Mouse (Mus musculus): ENCODE measurements at regions not wholly inside any gene's neighbourhood (a gene's known extent, or its start where the extent isn't known, plus 50 kb on each side); places are given as distances from the start of the nearest gene placed in this dataset.

DNA sequence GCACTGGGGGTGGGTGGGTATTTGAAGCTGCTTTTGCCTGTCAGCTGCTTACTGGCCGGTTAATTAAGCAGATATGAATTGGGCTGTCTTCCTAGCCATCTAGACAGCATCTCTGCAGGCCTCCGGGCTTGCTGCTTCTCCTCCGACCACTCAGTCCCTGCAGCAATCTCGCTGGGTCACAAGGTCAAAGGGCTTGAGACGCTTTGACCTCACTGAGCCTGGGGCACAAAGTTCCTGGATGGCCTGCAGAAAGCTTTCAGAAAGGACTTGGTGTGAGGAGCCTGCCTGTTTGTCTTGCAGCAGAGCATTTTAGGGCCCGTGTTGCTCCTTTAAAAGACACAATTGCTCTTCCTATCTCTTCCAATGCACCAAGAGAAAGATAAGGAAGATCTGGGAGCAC, 83.7 kb upstream of the Ppp2r5a start:
- intact Hi-C loops (cut with DNase I; ENCODE audit: low total_unique reads): no loop called here
- DNase-seq: no peak

DNA sequence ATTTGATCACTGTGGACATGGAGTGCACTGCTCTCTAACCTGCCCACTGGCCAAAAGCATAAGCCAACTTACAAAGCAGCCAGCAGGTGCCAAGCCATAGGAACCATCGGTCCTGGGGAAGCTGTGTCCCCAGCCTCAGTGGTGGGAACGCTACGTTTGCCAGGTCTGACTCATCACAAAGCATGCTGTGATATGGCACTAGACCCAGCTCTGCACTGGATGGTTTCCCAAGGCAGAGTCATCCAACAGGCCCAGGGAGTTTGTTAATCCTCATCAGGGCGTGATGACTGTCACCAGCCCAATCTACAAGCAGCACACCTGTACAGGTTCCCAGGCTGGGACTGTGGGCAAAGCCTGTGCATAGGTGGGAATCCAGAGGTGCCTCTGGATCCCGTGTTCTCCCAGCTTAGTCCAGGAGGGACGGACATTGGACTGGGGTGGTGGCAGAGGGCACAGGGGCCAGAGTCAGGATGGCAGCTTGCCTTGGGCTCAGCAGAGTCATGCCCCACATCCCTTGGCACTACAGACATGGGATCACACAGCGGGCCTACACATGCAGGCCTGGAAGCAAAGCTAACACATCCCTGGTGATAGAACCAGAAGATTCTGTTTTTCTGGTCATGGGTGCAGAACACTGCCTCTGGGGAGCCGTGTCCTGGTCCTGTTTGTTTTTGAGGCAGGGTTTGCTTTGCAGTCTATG, 81.8 kb upstream of the Ppp2r5a start:
- intact Hi-C loops (cut with DNase I; ENCODE audit: low total_unique reads): no loop called here
- DNase-seq: no peak

DNA sequence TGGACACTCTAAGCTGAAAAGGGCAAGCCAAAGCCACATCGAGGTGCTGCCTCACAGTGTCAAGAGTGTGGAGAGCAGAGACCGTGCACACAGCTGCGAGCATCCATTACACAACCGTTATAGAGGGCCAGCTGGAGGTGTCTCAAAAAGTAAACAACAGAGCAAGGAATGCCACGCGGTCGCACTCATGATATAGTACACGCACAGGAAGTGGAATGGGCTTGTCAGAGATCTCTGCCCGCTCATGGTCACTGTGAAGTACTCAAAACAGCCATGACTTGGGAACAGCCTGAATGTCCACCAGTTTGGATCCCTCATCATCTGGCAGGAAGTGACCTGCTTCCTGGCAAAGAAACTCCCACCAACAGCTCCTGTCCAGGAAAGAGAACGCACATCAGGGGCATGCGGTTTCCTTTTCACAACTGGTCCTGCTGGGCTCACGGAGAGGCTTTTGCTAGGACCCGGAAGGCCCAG, 76.9 kb upstream of the Ppp2r5a start:
- intact Hi-C loops (cut with DNase I; ENCODE audit: low total_unique reads): no loop called here
- peak; percentile 23 for DNase-seq

DNA sequence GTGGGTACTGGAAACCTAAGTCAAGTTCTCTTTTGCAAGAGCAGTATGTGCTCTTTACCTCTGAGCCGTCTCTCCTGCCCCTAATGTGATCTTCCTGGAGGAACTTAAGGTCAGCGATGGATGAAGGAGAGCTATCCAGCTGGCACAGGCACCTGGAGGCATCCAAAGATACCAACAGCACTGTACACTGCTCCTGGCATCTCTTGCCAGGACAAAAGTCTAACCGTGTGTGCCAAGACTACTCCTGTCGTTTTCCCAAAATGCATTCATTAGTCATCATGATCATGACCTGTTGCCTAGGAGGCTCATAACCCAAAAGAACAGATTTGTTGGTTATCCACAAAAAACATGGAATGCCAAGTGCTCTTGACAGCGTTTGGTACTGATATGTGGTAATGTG, 69.5 kb upstream of the Ppp2r5a start:
- intact Hi-C loops (cut with DNase I; ENCODE audit: low total_unique reads): no loop called here

DNA sequence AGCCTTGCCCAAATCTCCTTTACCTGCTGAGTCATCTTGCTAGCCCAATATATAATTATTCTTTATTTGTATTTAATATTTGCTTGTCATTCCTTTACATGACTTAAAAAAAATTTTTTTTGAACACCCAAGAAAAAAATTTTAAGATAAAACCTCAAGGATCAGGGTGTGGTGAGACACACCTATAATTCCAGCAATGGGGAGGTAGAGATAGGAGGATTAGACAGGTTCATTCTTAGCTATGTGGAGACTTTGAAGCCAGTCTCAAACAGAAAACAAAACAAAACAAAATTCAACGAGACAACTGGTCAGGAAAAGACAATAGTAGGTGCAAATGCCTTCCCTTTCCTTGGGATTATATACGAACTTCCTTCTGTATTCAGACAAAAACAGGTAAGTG, 68.4 kb upstream of the Ppp2r5a start:
- intact Hi-C loops (cut with DNase I; ENCODE audit: low total_unique reads): no loop called here

More for the DNA sequence above, 69.5 kb upstream of the Ppp2r5a start:
- no peak for DNase-seq

DNA sequence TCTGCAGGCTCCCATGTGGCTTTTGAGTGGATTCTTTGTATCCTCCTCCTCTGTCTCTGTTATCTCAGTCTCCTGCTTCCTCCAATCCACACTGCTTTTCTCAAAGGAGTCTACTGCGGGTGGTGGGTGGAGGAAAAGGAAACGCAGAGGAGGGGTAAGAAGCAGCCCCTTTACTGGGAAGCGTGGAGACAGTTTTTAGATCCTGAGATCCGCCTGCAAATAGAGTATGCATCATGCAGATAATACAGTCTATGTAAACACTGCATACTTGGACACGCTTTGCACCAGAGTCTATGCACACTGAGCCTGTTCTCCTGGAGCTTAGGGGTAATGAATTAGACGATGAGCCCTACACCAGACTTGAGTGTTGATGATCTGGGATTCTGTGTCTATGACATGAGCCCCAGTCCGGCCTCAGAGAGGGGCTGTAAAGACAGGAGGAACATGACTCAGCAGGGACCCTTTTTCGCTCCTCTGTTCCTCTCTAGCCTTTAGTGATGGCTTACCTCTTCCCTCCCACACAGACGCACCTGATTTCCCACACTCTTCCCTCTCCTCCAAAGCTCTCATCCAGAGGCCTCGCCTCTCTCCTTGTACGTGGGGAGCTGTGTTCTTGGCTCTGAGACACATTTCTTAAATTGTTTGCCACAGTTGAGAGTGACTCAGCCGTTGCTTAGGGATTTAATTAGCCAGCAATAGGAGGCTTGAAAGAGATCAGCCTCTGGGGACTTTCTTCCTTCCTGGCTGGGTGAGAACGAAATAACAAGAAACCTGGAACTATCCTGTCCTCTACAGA, 67.3 kb upstream of the Ppp2r5a start:
- no peak for DNase-seq

More for the DNA sequence above, 68.4 kb upstream of the Ppp2r5a start:
- no peak for DNase-seq

DNA sequence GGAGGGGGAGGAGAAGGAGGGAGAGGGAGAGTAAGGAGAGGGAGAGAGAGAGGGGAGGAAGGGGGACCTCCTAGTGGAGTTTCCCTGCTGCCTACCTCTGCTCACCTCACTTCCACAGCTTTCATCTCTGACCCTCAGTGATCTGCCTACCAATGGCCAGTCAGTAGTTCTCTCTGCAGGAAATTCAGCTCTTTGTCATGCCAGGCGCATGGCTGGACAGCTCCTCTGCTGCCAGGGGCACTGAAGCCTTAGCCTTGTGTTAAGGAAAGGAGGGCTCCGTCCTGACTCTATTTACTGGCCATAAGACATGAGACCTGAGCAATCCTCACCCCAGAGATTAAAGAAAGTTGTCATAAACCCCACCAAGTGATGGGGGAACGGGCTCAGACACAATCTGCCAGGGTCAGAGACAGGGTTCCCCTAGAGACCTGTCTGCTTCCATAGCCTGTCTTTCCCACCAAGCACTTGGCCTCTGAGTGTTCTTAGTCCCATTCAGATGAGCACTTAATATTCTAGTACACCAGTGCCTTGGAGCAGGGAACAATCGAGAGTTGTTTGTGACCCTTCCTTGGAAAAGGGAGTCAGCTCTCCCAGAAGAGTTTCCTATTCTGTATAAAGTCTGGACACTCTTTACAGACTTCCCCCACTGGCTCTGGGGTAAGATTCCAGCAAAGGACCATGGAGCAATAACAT, 65.9 kb upstream of the Ppp2r5a start:
- DNase-seq: no peak

More for the DNA sequence above, 67.3 kb upstream of the Ppp2r5a start:
- intact Hi-C loops (cut with DNase I; ENCODE audit: low total_unique reads): no loop called here

DNA sequence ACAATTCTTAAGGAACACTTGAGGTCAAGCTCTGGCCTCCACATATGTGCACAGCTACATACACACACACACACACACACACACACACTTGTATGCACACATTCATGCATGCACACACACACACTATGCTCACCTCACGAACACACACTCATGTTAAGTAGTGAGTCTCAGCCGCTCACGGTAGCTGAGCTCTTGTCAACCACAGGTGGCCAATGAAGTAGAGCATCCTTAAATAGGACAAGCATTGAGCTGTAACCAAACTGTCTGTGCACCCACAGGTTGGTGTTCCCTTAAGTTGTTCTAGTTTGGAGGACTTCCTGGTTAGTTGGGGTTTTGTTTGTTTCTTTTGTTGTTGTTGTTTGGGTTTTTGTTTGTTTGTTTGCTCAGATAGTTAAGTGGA, 63.2 kb upstream of the Ppp2r5a start:
- no peak for DNase-seq
- intact Hi-C loops (cut with DNase I; ENCODE audit: low total_unique reads): no loop called here

More for the DNA sequence above, 65.9 kb upstream of the Ppp2r5a start:
- intact Hi-C loops (cut with DNase I; ENCODE audit: low total_unique reads): no loop called here

DNA sequence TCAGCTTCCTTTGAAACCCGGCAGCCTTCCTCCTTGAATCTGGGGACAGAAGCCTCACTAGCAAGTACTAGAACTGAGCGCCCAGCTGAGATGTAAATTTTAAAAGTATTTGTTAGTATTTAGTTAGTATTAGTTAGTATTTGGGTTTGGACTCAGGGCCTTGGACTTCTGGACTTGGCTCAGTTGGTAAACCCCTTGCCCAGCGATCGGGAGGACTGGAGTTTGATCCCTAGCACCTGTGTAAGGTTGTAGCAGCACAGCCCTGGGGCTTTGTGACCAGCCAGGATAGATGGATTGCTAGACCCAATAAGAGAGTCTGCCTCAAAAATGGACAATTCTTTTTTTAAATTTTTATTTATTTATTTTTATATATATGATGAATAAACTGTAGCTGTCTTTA, 62.7 kb upstream of the Ppp2r5a start:
- intact Hi-C loops (cut with DNase I; ENCODE audit: low total_unique reads): no loop called here

DNA sequence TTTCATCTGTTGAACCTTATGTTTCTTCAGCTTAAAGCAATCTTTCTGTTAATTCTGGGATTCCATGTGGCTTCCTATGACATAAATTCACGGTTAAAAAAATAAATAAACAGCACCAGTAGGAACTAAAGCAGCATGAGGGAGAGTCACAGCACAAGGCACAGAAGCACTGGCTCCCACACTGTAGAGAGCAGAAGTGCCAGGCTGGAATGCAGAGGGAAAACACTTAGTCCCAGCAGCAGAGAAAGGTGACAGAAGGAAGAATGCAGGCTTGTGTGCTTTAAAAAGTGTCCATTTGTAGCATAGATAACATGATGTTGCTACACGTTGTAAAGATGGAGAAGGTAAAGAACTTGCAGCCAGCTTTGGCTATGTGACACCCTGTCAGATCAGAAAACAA, 62.1 kb upstream of the Ppp2r5a start:
- DNase-seq: no peak
- intact Hi-C loops (cut with DNase I; ENCODE audit: low total_unique reads): no loop called here

More for the DNA sequence above, 62.7 kb upstream of the Ppp2r5a start:
- DNase-seq: no peak

DNA sequence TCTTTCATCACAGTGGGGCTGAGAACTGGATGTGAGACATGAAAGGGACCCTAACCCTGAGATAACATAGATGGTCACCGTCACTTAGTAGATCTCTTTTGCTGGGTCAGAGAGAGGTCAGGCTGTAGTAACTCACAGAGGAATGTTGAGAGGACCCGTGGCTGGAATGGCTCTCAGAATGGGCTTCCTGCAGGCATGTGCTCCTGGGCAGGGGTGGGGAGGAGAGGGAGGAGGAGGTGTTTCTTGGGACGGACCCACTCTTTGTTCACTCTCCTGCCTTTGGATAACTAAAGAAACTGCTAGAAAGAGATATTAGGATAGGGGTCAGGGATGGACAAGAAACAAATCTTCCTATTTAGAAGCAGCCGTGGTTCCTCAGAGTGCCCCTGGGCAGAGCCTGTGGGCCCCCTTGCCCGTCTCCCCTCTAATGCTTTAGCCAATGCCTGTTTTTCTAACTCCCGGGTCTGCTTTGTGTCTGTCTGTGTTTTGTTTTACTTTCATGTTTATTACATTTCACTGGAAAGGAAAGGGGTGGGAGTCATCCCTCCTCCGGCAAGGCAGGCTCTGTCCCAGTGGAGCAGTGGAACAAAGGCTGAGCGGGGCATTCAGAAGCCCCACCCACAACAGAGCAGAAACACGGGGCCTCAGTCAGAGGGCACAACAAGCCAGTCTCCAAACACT, 58.9 kb upstream of the Ppp2r5a start:
- intact Hi-C loops (cut with DNase I; ENCODE audit: low total_unique reads): no loop called here
- peak; percentile 36 for DNase-seq

DNA sequence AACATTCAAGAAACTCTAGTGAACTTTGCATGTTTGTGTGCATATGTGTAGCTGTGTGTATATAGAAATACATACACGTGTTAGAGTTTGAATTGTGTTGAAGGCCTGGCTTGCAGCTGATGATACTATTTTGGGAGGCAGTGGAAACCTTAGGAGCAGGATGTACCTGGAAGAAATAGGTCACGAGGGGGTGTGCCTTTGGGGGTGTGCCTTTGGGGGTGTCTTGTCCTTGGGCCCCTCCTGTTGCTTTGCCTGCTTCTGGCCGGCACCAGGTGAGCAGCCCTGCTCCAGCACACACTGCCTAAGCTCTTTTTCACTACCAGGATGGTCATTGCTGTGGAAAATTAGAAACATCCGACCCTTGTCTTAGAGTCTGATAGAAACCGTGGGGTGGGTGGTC, 56.0 kb upstream of the Ppp2r5a start:
- no peak for DNase-seq
- intact Hi-C loops (cut with DNase I; ENCODE audit: low total_unique reads): loop anchor here (10.0 kb wide), 1 partner anchor 96 kb away; no protein-coding TSS in a partner anchor

DNA sequence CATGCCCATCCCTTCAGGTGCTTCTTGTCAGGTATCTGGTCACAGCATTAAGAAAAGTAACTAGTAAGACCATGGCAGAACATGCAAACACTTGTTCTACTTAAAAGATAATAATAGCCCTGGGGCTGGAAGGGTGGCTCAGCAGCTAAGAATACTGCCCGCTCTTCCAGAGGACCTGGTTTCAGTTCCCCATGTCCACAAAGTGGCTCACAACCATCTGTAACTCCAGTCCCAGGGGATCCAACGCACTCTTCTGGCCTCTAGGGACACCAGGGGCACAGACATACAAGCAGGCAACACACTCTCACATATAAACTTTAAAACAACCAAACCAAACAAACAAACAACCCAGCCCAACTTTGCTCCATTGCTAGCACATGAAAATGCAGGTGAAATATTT, 55.2 kb upstream of the Ppp2r5a start:
- intact Hi-C loops (cut with DNase I; ENCODE audit: low total_unique reads): loop anchor here (10.0 kb wide), 1 partner anchor 97 kb away; no protein-coding TSS in a partner anchor
- no peak for DNase-seq

DNA sequence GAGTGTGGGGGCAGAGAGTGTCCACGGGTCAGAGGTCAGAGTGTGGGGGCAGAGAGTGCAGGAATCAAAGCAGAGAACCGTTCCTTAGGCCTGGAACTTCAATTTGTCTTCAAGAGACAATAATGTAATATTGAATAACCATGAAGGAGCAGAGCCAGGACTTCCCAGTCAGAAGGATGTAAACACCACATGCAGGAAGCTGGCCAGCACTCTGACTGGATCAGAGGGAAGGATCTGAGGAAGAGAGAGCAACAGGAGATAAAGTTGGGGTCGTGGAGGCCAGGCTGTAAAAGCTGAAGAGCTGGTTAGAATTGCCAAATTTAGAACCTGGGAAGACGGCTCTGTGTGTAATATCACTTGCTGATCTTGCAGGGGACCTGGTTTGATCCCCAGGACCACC, 54.0 kb upstream of the Ppp2r5a start:
- DNase-seq: no peak
- intact Hi-C loops (cut with DNase I; ENCODE audit: low total_unique reads): loop anchor here (10.0 kb wide), 1 partner anchor 98 kb away; no protein-coding TSS in a partner anchor

DNA sequence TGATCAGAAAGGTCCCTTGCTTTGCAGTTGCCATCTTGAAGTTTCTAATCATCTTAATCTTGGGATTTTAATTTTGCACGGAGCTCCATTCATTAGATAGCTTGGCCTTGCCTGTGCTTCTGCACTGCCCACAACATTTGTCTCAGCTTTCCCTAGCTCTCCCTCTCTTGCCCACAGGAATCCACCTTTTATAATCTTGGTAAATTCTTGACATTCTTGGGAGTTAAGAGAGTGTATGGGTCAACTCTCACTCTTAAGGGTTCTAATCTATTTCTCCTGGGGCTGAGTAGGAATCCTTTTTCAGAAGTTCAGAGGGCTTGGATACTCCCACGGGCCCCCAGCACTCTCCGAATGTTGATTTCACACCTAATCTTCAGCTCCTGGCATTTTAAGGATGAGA, 51.5 kb upstream of the Ppp2r5a start:
- intact Hi-C loops (cut with DNase I; ENCODE audit: low total_unique reads): loop anchor here (10.0 kb wide), 1 partner anchor 100 kb away; no protein-coding TSS in a partner anchor
- no peak for DNase-seq

DNA sequence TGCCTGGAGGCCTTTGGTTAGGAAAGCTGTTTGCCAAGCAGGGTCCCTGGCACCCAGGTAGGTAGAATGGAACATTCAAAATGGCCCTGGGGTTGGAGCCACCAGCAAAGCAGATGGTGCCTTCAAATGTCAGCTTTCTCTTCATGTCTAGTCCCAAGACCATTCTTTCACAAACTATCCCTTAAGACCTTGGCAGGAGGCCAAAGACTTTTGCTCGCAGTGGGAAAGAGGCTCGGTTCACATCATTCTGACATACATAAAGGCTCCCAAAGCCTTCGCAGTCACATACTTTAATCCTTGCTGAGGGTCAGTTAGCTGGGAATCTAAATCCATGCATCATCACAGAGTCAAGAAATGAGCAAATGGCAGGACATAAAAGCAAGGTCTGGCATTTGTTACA, 50.5 kb upstream of the Ppp2r5a start:
- DNase-seq: no peak
- intact Hi-C loops (cut with DNase I; ENCODE audit: low total_unique reads): loop anchor here (10.0 kb wide), 1 partner anchor 101 kb away; no protein-coding TSS in a partner anchor

All from gastrocnemius, postnatal 14 days (tissue).